In genomic region chr5:86730587-86730986, GRCm38 (mm10) we compare ENCODE assay signal across 17 mouse cellular contexts. TPM values are rescaled to one million over a fixed set of nuclear protein-coding genes. Genes with fewer than 3 reads are reported as not detected.
DNase-seq lines count a peak whose midpoint lies in the region; ATAC-seq and TF ChIP-seq lines count a peak whose summit lies in the region.
"Had no signal": no experiment of that assay in that cellular context is flagged by ENCODE, and none has a peak within 500 bp of the region (broad histone marks: within the 10 kb centered on the region; RNA-seq: fewer than 3 reads in every experiment).

No protein-coding gene starts in this region.

- no peak overlapping the region for H3K4me3 ChIP-seq in forebrain, embryonic 12.5 days (replicated peaks)
- no peak overlapping the region for H3K4me3 ChIP-seq in forebrain, embryonic 16.5 days (replicated peaks; ENCODE audit: low read length)
- H3K4me3 ChIP-seq in lung, embryonic 14.5 days (ENCODE audit: low read depth, low read length): no peak overlapping the region
- H3K4me3 ChIP-seq in embryonic facial prominence, embryonic 15.5 days (replicated peaks): no peak overlapping the region
- H3K4me3 ChIP-seq: hindbrain, embryonic 12.5 days; liver, embryonic 15.5 days; midbrain, embryonic 12.5 days had no signal

- H3K36me3 ChIP-seq in forebrain, embryonic 12.5 days (replicated peaks): no peaks in the 10 kb centered on the region
- H3K36me3 ChIP-seq in forebrain, embryonic 16.5 days (ENCODE audit: control insufficient read depth, insufficient read depth): no peaks in the 10 kb centered on the region
- H3K36me3 ChIP-seq in lung, embryonic 14.5 days (ENCODE audit: insufficient read depth): no peaks in the 10 kb centered on the region
- no peaks in the 10 kb centered on the region for H3K36me3 ChIP-seq in embryonic facial prominence, embryonic 15.5 days
- H3K36me3 ChIP-seq: hindbrain, embryonic 12.5 days; liver, embryonic 15.5 days; midbrain, embryonic 12.5 days had no signal

- no peaks in the 10 kb centered on the region for H3K27me3 ChIP-seq in forebrain, embryonic 12.5 days
- H3K27me3 ChIP-seq in forebrain, embryonic 16.5 days (replicated peaks; ENCODE audit: control insufficient read depth, insufficient read depth, low read length): no peaks in the 10 kb centered on the region
- H3K27me3 ChIP-seq in lung, embryonic 14.5 days (ENCODE audit: insufficient read depth, low read length): no peaks in the 10 kb centered on the region
- no peaks in the 10 kb centered on the region for H3K27me3 ChIP-seq in embryonic facial prominence, embryonic 15.5 days
- H3K27me3 ChIP-seq: hindbrain, embryonic 12.5 days; liver, embryonic 15.5 days; midbrain, embryonic 12.5 days had no signal

- no peak for TF ChIP-seq CTCF in lung, embryonic 14.5 days (IDR thresholded peaks at IDR 0.05; ENCODE audit: low read depth)

- WGBS in forebrain, embryonic 12.5 days: 82% methylated on average over 4 of the region's 4 CpGs
- WGBS in forebrain, embryonic 16.5 days: 80% methylated on average over 4 of the region's 4 CpGs
- 57% methylated on average over 4 of the region's 4 CpGs for WGBS in lung, embryonic 14.5 days
- 43% methylated on average over 4 of the region's 4 CpGs for WGBS in embryonic facial prominence, embryonic 15.5 days

- peak; percentile 28; the same call in 1 of the 2 replicates for ATAC-seq in forebrain, embryonic 12.5 days (ENCODE audit: low FRiP score)
- ATAC-seq in forebrain, embryonic 16.5 days: no peak
- ATAC-seq in lung, embryonic 14.5 days (ENCODE audit: insufficient read depth): peak; percentile 58
- 0 out of 2 replicates have a peak, but pooled peaks have one; percentile 44 for ATAC-seq in embryonic facial prominence, embryonic 15.5 days (ENCODE audit: insufficient number of reproducible peaks, low FRiP score, low TSS enrichment, low read depth)

- H3K27ac ChIP-seq in forebrain, embryonic 12.5 days: no peak overlapping the region
- no peak overlapping the region for H3K27ac ChIP-seq in forebrain, embryonic 16.5 days (ENCODE audit: low read length)
- H3K27ac ChIP-seq in lung, embryonic 14.5 days (ENCODE audit: low read depth): no peak overlapping the region
- no peak overlapping the region; the same call in 1 of the 2 replicates for H3K27ac ChIP-seq in embryonic facial prominence, embryonic 15.5 days (replicated peaks)
- H3K27ac ChIP-seq: hindbrain, embryonic 12.5 days; liver, embryonic 15.5 days; midbrain, embryonic 12.5 days had no signal

- no peak overlapping the region for H3K9ac ChIP-seq in forebrain, embryonic 12.5 days
- no peak overlapping the region for H3K9ac ChIP-seq in forebrain, embryonic 16.5 days (replicated peaks; ENCODE audit: low read depth, low read length)
- H3K9ac ChIP-seq in lung, embryonic 14.5 days: no peak overlapping the region
- H3K9ac ChIP-seq in embryonic facial prominence, embryonic 15.5 days: no peak overlapping the region
- H3K9ac ChIP-seq: hindbrain, embryonic 12.5 days; liver, embryonic 15.5 days; midbrain, embryonic 12.5 days had no signal

- DNase-seq in lung, embryonic 14.5 days: no peak
- no peak for DNase-seq in lung, postnatal 4 days
- no peak for DNase-seq in kidney, adult 18-20 months
- DNase-seq in spleen, postnatal 14 days (ENCODE audit: low spot score in 2 of 2): no peak
- DNase-seq in urinary bladder, adult 2 months (ENCODE audit: low spot score): no peak
- DNase-seq: B cell, adult 2 months; cerebellum, adult 9-10 months; kidney, adult 11 months; kidney, postnatal 36 days; thymus, postnatal 36 days had no signal

- no peak overlapping the region for H3K4me2 ChIP-seq in forebrain, embryonic 12.5 days
- no peak overlapping the region for H3K4me2 ChIP-seq in forebrain, embryonic 16.5 days (ENCODE audit: low read length)
- H3K4me2 ChIP-seq in lung, embryonic 14.5 days: no peak overlapping the region
- H3K4me2 ChIP-seq in embryonic facial prominence, embryonic 15.5 days (replicated peaks): no peak overlapping the region
- H3K4me2 ChIP-seq: hindbrain, embryonic 12.5 days; liver, embryonic 15.5 days; midbrain, embryonic 12.5 days had no signal

- no peaks in the 10 kb centered on the region for H3K4me1 ChIP-seq in forebrain, embryonic 12.5 days
- H3K4me1 ChIP-seq in forebrain, embryonic 16.5 days (replicated peaks; ENCODE audit: control insufficient read depth, insufficient read depth, low read length): no peaks in the 10 kb centered on the region
- no peaks in the 10 kb centered on the region for H3K4me1 ChIP-seq in lung, embryonic 14.5 days (ENCODE audit: insufficient read depth)
- no peaks in the 10 kb centered on the region for H3K4me1 ChIP-seq in embryonic facial prominence, embryonic 15.5 days
- H3K4me1 ChIP-seq: hindbrain, embryonic 12.5 days; liver, embryonic 15.5 days; midbrain, embryonic 12.5 days had no signal

- H3K9me3 ChIP-seq in forebrain, embryonic 12.5 days: no peaks in the 10 kb centered on the region
- no peaks in the 10 kb centered on the region for H3K9me3 ChIP-seq in forebrain, embryonic 16.5 days (ENCODE audit: control insufficient read depth, low read length)
- no peaks in the 10 kb centered on the region for H3K9me3 ChIP-seq in lung, embryonic 14.5 days (ENCODE audit: low read depth, low read length)
- no peaks in the 10 kb centered on the region for H3K9me3 ChIP-seq in embryonic facial prominence, embryonic 15.5 days (replicated peaks)
- H3K9me3 ChIP-seq: hindbrain, embryonic 12.5 days; liver, embryonic 15.5 days; midbrain, embryonic 12.5 days had no signal

RNA-seq across cellular contexts. Expression of gene Tmprss11e, which starts 15.0 kb away (rescaled TPM):
- polyA plus RNA-seq in forebrain, embryonic 12.5 days (2016; fragmentation: Nextera tagmentation; extraction: Ambion mirVana): 0.06 TPM in 1 of 2 replicates, not detected in the other
- not detected in 2 replicates for polyA plus RNA-seq in forebrain, embryonic 16.5 days (2015; fragmentation: Nextera tagmentation; extraction: Ambion mirVana)
- polyA plus RNA-seq in lung, embryonic 14.5 days (2014; fragmentation: Nextera tagmentation; extraction: Ambion mirVana): not detected in 2 replicates
- polyA plus RNA-seq in embryonic facial prominence, embryonic 15.5 days (2015; fragmentation: Nextera tagmentation; extraction: Ambion mirVana): 0.77 and 1.0 TPM in 2 replicates
- polyA plus RNA-seq in urinary bladder, adult 2 months (2012; rRNA removed): 0.29 and 0.34 TPM in 2 replicates
- polyA plus RNA-seq: hindbrain, embryonic 12.5 days; limb, embryonic 11.5 days; liver, embryonic 15.5 days; midbrain, embryonic 12.5 days had no signal

RNA-seq across cellular contexts. Expression of gene Tmprss11b, which starts 54.4 kb away (rescaled TPM):
- polyA plus RNA-seq in forebrain, embryonic 12.5 days (2016; fragmentation: Nextera tagmentation; extraction: Ambion mirVana): not detected in 2 replicates
- not detected in 2 replicates for polyA plus RNA-seq in forebrain, embryonic 16.5 days (2015; fragmentation: Nextera tagmentation; extraction: Ambion mirVana)
- not detected in 2 replicates for polyA plus RNA-seq in lung, embryonic 14.5 days (2014; fragmentation: Nextera tagmentation; extraction: Ambion mirVana)
- polyA plus RNA-seq in embryonic facial prominence, embryonic 15.5 days (2015; fragmentation: Nextera tagmentation; extraction: Ambion mirVana): 3.0 and 3.5 TPM in 2 replicates
- polyA plus RNA-seq in urinary bladder, adult 2 months (2012; rRNA removed): 0.04 TPM in 1 of 2 replicates, not detected in the other
- polyA plus RNA-seq: hindbrain, embryonic 12.5 days; limb, embryonic 11.5 days; liver, embryonic 15.5 days; midbrain, embryonic 12.5 days had no signal
